ENCODE assay signal across 11 mouse cellular contexts in the genomic region with DNA sequence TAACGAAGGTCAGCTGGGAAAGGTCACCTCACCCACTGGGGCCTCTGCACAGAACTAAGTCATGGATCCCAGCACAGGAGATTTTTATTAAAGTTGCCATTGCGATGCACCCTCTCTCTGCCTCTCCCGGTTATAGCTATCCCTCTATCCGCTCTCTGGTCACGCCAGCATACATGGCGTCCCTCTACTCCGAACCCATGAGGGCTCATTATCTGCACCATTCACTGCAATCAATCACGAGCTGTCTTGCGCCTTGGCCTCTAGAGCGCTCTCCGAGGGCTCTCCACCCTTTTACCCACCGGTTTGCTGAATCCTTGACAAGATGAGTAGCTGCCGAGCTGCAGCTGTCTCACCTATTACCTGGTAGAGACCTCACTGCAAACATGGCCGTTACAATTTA. TPM values are rescaled to one million over a fixed set of nuclear protein-coding genes. Genes with fewer than 3 reads are reported as not detected.
A peak's percentile ranks its signal among the peaks of the same experiment; 100 is the strongest.
DNase-seq lines count a peak whose midpoint lies in the region; ATAC-seq and TF ChIP-seq lines count a peak whose summit lies in the region.
"Had no signal": no experiment of that assay in that cellular context is flagged by ENCODE, and none has a peak within 500 bp of the region (broad histone marks: within the 10 kb centered on the region; RNA-seq: fewer than 3 reads in every experiment).

No protein-coding gene starts in this region.

- H3K4me2 ChIP-seq in forebrain, embryonic 13.5 days = peak overlapping the region; percentile 12; the same call in 1 of the 2 replicates
- H3K4me2 ChIP-seq in midbrain, postnatal 0 days (ENCODE audit: low read depth, low read length, poor library complexity, severe bottlenecking) = peak overlapping the region; percentile 22; the same call in 1 of the 2 replicates

- H3K27me3 ChIP-seq in heart, embryonic 10.5 days (ENCODE audit: insufficient read depth, poor library complexity, severe bottlenecking) = no peaks in the 10 kb centered on the region
- no peaks in the 10 kb centered on the region for H3K27me3 ChIP-seq in forebrain, embryonic 13.5 days
- H3K27me3 ChIP-seq in midbrain, postnatal 0 days (ENCODE audit: insufficient read depth, low read length) = no peaks in the 10 kb centered on the region

- peak overlapping the region; percentile 71 for H3K27ac ChIP-seq in heart, embryonic 10.5 days
- H3K27ac ChIP-seq in forebrain, embryonic 13.5 days = no peak overlapping the region
- no peak overlapping the region for H3K27ac ChIP-seq in midbrain, postnatal 0 days (ENCODE audit: low read depth, low read length)

- 46% methylated on average over 14 of the region's 14 CpGs for WGBS in heart, embryonic 10.5 days
- 72% methylated on average over 14 of the region's 14 CpGs for WGBS in forebrain, embryonic 13.5 days
- WGBS in midbrain, postnatal 0 days = 61% methylated on average over 14 of the region's 14 CpGs

- H3K4me1 ChIP-seq in heart, embryonic 10.5 days = peaks cover 64% of the 10 kb centered on the region
- peaks cover 62% of the 10 kb centered on the region for H3K4me1 ChIP-seq in forebrain, embryonic 13.5 days
- peaks cover 33% of the 10 kb centered on the region for H3K4me1 ChIP-seq in midbrain, postnatal 0 days (ENCODE audit: insufficient read depth, low read length)

- intact Hi-C loops in heart, postnatal 36 days (cut with DNase I) = no loop called here
- intact Hi-C loops in left cerebral cortex, postnatal 14 days (cut with DNase I) = loop anchor here (10.0 kb wide), 1 partner anchor 210 kb away; no protein-coding TSS in a partner anchor

- H3K4me3 ChIP-seq in heart, embryonic 10.5 days = no peak overlapping the region
- H3K4me3 ChIP-seq in forebrain, embryonic 13.5 days = no peak overlapping the region
- H3K4me3 ChIP-seq in midbrain, postnatal 0 days (ENCODE audit: low read depth, low read length) = no peak overlapping the region
- H3K4me3 ChIP-seq: megakaryocyte, embryonic 14.5 days had no signal

- H3K9me3 ChIP-seq in heart, embryonic 10.5 days = no peaks in the 10 kb centered on the region
- no peaks in the 10 kb centered on the region for H3K9me3 ChIP-seq in forebrain, embryonic 13.5 days (replicated peaks)
- no peaks in the 10 kb centered on the region for H3K9me3 ChIP-seq in midbrain, postnatal 0 days (ENCODE audit: low read length)
- H3K9me3 ChIP-seq: megakaryocyte, embryonic 14.5 days had no signal

- H3K36me3 ChIP-seq in heart, embryonic 10.5 days = peaks cover 12% of the 10 kb centered on the region
- peaks cover 17% of the 10 kb centered on the region for H3K36me3 ChIP-seq in forebrain, embryonic 13.5 days (ENCODE audit: poor library complexity, severe bottlenecking)
- H3K36me3 ChIP-seq in midbrain, postnatal 0 days (ENCODE audit: insufficient read depth, low read length) = peaks cover 3% of the 10 kb centered on the region

- TF ChIP-seq CTCF in midbrain, postnatal 0 days (IDR thresholded peaks at IDR 0.05) = no peak

- peak; percentile 71 for DNase-seq in heart, embryonic 10.5 days (ENCODE audit: low spot score)
- no peak for DNase-seq in heart, postnatal 36 days
- peak; percentile 31 for DNase-seq in liver
- DNase-seq in midbrain, postnatal 0 days (ENCODE audit: low spot score) = no peak
- DNase-seq in left cerebral cortex, postnatal 14 days (ENCODE audit: low spot score in 2 of 2) = no peak
- DNase-seq: adrenal gland, adult 2 months; kidney, adult 2 months; thymus, adult 18-20 months had no signal

- no peak for ATAC-seq in forebrain, embryonic 13.5 days
- ATAC-seq in midbrain, postnatal 0 days (ENCODE audit: low FRiP score) = no peak
- no peak for ATAC-seq in erythroid progenitor cell, adult 5-6 weeks (replicated peaks; ENCODE audit: low FRiP score, poor library complexity, severe bottlenecking)

- peak overlapping the region; percentile 26; the same call in 1 of the 2 replicates for H3K9ac ChIP-seq in forebrain, embryonic 13.5 days
- no peak overlapping the region for H3K9ac ChIP-seq in midbrain, postnatal 0 days (replicated peaks; ENCODE audit: low read length, poor library complexity, severe bottlenecking)

RNA-seq across cellular contexts. Expression of a gene that starts 5.8 kb away (rescaled TPM):
- polyA plus RNA-seq in heart, embryonic 10.5 days (2016; fragmentation: Nextera tagmentation; extraction: Ambion mirVana) = 10.1 and 12.6 TPM in 2 replicates
- total RNA-seq in heart, postnatal 36 days (2021) = 10 to 100 TPM; 18.2 to 19.7 TPM
- 16.7 and 19.7 TPM in 2 replicates for polyA plus RNA-seq in forebrain, embryonic 13.5 days (2015; fragmentation: Nextera tagmentation; extraction: Ambion mirVana)
- 115 and 152 TPM in 2 replicates for total RNA-seq in midbrain, postnatal 0 days (2014; rRNA removed)
- polyA plus RNA-seq in midbrain, postnatal 0 days (2015; fragmentation: Nextera tagmentation; extraction: Ambion mirVana) = 35.4 and 36.3 TPM in 2 replicates
- total RNA-seq in erythroid progenitor cell, adult 5-6 weeks (2015; ENCODE audit: low replicate concordance) = 212 and 231 TPM in 2 replicates
- 244 and 297 TPM in 2 replicates for total RNA-seq in erythroid progenitor cell, adult 5-6 weeks (2017; ENCODE audit: low replicate concordance)
- 100 to 1,000 TPM; 128 to 132 TPM for total RNA-seq in left cerebral cortex, postnatal 14 days (2021)

RNA-seq across cellular contexts. Expression of a gene that starts 32.1 kb away (rescaled TPM):
- 10.6 and 10.8 TPM in 2 replicates for polyA plus RNA-seq in heart, embryonic 10.5 days (2016; fragmentation: Nextera tagmentation; extraction: Ambion mirVana)
- total RNA-seq in heart, postnatal 36 days (2021) = 10 to 100 TPM; 16.6 to 17.0 TPM
- 10.5 and 12.5 TPM in 2 replicates for polyA plus RNA-seq in forebrain, embryonic 13.5 days (2015; fragmentation: Nextera tagmentation; extraction: Ambion mirVana)
- 14.6 and 21.2 TPM in 2 replicates for total RNA-seq in midbrain, postnatal 0 days (2014; rRNA removed)
- 5.4 and 5.6 TPM in 2 replicates for polyA plus RNA-seq in midbrain, postnatal 0 days (2015; fragmentation: Nextera tagmentation; extraction: Ambion mirVana)
- 23.4 and 31.4 TPM in 2 replicates for total RNA-seq in erythroid progenitor cell, adult 5-6 weeks (2015; ENCODE audit: low replicate concordance)
- 34.3 and 48.6 TPM in 2 replicates for total RNA-seq in erythroid progenitor cell, adult 5-6 weeks (2017; ENCODE audit: low replicate concordance)
- 10 to 100 TPM; 32.4 to 32.6 TPM for total RNA-seq in left cerebral cortex, postnatal 14 days (2021)

Comparison
In these comparisons a context has a peak if more than half of its experiments do, and no peak if none do; other contexts are left out.
1. DNase-seq: peak in heart, embryonic 10.5 days (single experiment) and liver (single experiment); none in heart, postnatal 36 days (0 of 2), midbrain, postnatal 0 days (single experiment) and left cerebral cortex, postnatal 14 days (0 of 2).